Mouse (Mus musculus) kidney, embryonic 14.5 days (tissue): ENCODE data around the gene Gpx5. TPM values are rescaled to one million over a fixed set of nuclear protein-coding genes. Genes with fewer than 3 reads are reported as not detected.
A peak's percentile ranks its signal among the peaks of the same experiment; 100 is the strongest.

Experiments
- ATAC-seq: fragments of 200-750 bp; cut with Nextera tagmentation; 2 replicates; pipeline ENCODE4 v1.8.0; 2017; ENCODE audit warnings: moderate number of reproducible peaks, mild to moderate bottlenecking, moderate TSS enrichment, moderate library complexity; ENCODE audit not compliant: low FRiP score, low TSS enrichment
- H3K27ac ChIP-seq: fragments of 300-500 bp; sonication (generic); 2 replicates; pipeline ENCODE4 v1.5.1; 2014; ENCODE audit warnings: low read depth, mild to moderate bottlenecking, low read length, moderate library complexity, mixed read lengths
- H3K27me3 ChIP-seq: fragments of 300-500 bp; sonication (generic); 2 replicates; pipeline ENCODE4 v1.6.1; 2014; ENCODE audit warnings: mild to moderate bottlenecking, low read length; ENCODE audit not compliant: control insufficient read depth, insufficient read depth
- H3K36me3 ChIP-seq: fragments of 300-500 bp; sonication (generic); 2 replicates; pipeline ENCODE4 v1.6.1; 2014; ENCODE audit warnings: low read length, mixed read lengths; ENCODE audit not compliant: control insufficient read depth, insufficient read depth
- H3K4me1 ChIP-seq: fragments of 300-500 bp; sonication (generic); 2 replicates; pipeline ENCODE4 v1.6.1; 2014; ENCODE audit warnings: low read length, mixed read lengths; ENCODE audit not compliant: control insufficient read depth, insufficient read depth
- H3K4me2 ChIP-seq: fragments of 300-500 bp; sonication (generic); replicated peaks from 2 replicates; pipeline ENCODE4 v1.6.1; 2014; ENCODE audit warnings: low read depth, mild to moderate bottlenecking, low read length
- H3K4me3 ChIP-seq: fragments of 300-500 bp; sonication (generic); 2 replicates; pipeline ENCODE4 v1.5.1; 2014; ENCODE audit warnings: mild to moderate bottlenecking, low read length
- H3K9ac ChIP-seq: fragments of 300-500 bp; sonication (generic); 2 replicates; pipeline ENCODE4 v1.6.1; 2014; ENCODE audit warnings: low read depth, mild to moderate bottlenecking, low read length, moderate library complexity
- H3K9me3 ChIP-seq: fragments of 300-500 bp; sonication (generic); 2 replicates; pipeline ENCODE4 v1.6.1; 2016; ENCODE audit warnings: low read length; ENCODE audit not compliant: control insufficient read depth
- WGBS: fragments of 180-500 bp; shearing (Covaris S2); extraction: QIAGEN DNeasy Blood & Tissue Kit; methylation state at CpG from one replicate; pipeline ENCODE4 v1.1.7; 2014; 5-methylcytosine and 5-hydroxymethylcytosine counted together
- polyA plus RNA-seq: library from polyadenylated mRNA; unstranded; fragments of >200 nt; fragmentation: Nextera tagmentation; extraction: Ambion mirVana; gene quantifications from 2 replicates; pipeline ENCODE4 v1.2.1, GENCODE M21; 2014

The Gpx5 gene
- not detected in 2 replicates for polyA plus RNA-seq

DNA sequence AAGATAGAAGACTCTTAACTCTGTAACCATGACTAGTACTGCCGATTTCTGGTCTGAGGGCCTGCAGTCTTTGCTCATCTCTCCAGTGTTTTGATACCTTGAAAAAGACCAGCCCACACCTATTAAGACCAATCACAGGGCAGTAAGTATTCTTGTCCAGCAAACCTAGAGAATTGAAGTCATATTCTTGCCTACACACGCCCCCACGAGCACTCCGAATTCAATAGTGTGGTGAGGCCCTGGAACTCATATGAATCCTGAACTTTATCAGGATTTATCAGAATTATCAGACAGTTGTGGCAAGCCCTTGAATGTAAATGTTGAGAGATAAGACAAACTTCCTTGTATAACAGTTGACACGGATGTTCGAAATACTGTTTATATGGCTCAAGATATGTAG, at the start of gene Gpx5:
TSS of gene Gpx5 (minus strand) at position 101 of the 400 bp plus-strand sequence.
- H3K27me3 ChIP-seq: no peaks in the 10 kb centered on the region
- no peak within 1 kb of the TSS for H3K4me3 ChIP-seq
- H3K4me2 ChIP-seq: no peak within 1 kb of the TSS
- ATAC-seq: no peak
- no peak within 1 kb of the TSS for H3K9ac ChIP-seq
- no peaks in the 10 kb centered on the region for H3K4me1 ChIP-seq
- H3K9me3 ChIP-seq: no peaks in the 10 kb centered on the region
- no peak within 1 kb of the TSS for H3K27ac ChIP-seq
- 93% methylated on average over 6 of the region's 6 CpGs for WGBS
- H3K36me3 ChIP-seq: no peaks in the 10 kb centered on the region

DNA sequence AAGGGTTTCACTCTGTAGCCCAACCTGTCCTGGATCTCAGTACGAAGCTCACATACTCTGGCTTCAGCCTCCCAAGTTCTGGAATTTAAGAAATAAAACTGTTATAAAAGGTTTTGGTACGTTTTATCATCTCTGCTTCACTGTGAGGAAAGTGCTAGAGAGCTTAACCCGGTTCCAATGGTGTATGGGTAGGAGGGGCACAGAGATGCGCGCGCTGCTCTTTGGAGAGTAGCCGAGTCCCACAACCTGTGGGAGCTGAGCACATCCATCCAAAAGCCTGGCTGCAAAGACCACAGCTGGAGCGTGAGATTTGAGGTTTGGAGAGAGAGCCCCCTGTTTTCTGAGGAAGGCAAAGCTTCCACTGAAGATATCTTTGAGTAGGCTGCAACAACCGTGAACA, 34.9 kb upstream of the Gpx5 start:
- Histone ChIP-seq H3K4me1 (no peaks in the 10 kb centered on the region), H3K27ac (no peak overlapping the region), H3K9ac (no peak overlapping the region), H3K9me3 (no peaks in the 10 kb centered on the region), H3K4me3 (peak overlapping the region; percentile 41), H3K27me3 (no peaks in the 10 kb centered on the region), H3K36me3 (no peaks in the 10 kb centered on the region), H3K4me2 (peak overlapping the region; percentile 69)
- peak; percentile 71 for ATAC-seq
- WGBS: under 1% methylated on average over 9 of the region's 9 CpGs

DNA sequence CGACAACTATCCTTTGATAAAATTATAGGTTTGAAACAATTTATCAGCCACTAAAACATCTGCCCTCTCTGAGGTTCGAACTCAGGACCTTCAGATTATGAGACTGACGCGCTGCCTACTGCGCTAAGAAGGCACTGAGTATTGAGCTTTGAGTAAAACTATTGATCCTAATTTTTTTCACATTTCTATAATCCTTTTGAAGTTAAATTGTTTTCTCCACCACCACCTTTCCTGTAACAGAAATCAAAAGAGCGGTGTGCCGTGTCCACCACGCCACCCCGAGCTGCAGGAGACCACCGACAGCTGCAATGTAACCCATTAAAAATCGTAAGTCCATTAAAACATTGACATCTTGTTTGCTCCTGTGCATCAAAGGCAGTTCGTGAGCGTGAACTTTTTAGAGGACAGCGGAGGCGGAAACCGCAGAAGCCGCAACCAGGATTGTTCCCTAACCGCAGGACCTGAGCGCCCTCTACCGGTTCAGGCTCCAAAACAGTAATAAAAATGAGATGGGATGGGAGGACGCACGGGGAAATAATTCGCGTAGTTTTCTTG, 34.2 kb upstream of the Gpx5 start:
- H3K4me1 ChIP-seq: no peaks in the 10 kb centered on the region
- no peaks in the 10 kb centered on the region for H3K27me3 ChIP-seq
- no peaks in the 10 kb centered on the region for H3K36me3 ChIP-seq
- no peaks in the 10 kb centered on the region for H3K9me3 ChIP-seq
- peak overlapping the region; percentile 69 for H3K4me2 ChIP-seq
- H3K9ac ChIP-seq: peak overlapping the region; percentile 18; the same call in 1 of the 2 replicates
- WGBS: under 1% methylated on average over 24 of the region's 24 CpGs
- H3K27ac ChIP-seq: no peak overlapping the region
- peak; percentile 71 for ATAC-seq
- peak overlapping the region; percentile 41 for H3K4me3 ChIP-seq

DNA sequence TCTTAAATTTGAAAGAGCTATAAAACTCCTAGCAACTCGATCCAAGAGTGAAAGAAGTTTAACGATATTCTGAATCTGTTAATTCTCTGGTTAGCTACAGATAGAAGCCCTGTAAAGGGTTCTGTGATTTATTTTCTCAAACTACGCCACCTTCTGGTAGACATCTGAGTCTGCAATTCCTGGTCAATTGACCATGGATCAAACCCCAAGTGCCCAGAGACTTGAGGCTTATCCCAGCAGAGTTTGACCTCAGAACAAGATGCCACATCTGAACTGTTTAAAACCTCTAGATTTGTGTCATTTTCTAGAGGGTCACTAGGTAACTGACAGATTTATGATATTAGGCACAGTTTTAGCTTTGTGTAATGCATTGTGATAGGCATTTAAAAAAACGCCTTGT, 33.7 kb upstream of the Gpx5 start:
- 3% methylated on average over 4 of the region's 4 CpGs for WGBS
- ATAC-seq: peak; percentile 47; the same call in 1 of the 2 replicates
- H3K4me3 ChIP-seq: peak overlapping the region; percentile 41

DNA sequence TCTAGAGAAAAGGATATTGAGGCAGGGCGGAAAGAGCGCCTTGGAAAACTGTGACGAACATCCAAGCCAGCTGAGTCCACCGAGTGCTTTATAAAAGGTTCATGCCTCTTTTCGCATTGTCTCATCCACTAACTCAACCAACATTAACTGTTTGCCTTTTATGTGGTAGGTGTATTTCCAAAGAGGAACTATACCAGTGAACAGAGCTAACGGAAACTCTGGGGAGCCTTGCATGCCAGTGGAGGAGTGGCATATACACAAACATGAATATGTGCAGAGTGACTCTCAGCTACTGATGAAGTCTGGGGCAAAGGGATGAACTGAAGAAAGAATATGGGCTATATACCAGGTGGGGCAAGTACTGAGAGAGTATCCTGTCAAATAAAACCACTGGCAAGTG, 30.9 kb upstream of the Gpx5 start:
- peak overlapping the region; percentile 48 for H3K4me2 ChIP-seq
- H3K9ac ChIP-seq: no peak overlapping the region
- H3K9me3 ChIP-seq: no peaks in the 10 kb centered on the region
- no peaks in the 10 kb centered on the region for H3K4me1 ChIP-seq
- ATAC-seq: no peak
- no peaks in the 10 kb centered on the region for H3K36me3 ChIP-seq
- H3K27ac ChIP-seq: no peak overlapping the region
- no peaks in the 10 kb centered on the region for H3K27me3 ChIP-seq
- peak overlapping the region; percentile 35; the same call in 1 of the 2 replicates for H3K4me3 ChIP-seq
- WGBS: 61% methylated on average over 6 of the region's 6 CpGs

More for the DNA sequence above, 33.7 kb upstream of the Gpx5 start:
- no peaks in the 10 kb centered on the region for H3K9me3 ChIP-seq
- no peaks in the 10 kb centered on the region for H3K4me1 ChIP-seq
- H3K4me2 ChIP-seq: peak overlapping the region; percentile 69
- H3K27ac ChIP-seq: no peak overlapping the region
- no peaks in the 10 kb centered on the region for H3K27me3 ChIP-seq
- H3K9ac ChIP-seq: no peak overlapping the region
- no peaks in the 10 kb centered on the region for H3K36me3 ChIP-seq

DNA sequence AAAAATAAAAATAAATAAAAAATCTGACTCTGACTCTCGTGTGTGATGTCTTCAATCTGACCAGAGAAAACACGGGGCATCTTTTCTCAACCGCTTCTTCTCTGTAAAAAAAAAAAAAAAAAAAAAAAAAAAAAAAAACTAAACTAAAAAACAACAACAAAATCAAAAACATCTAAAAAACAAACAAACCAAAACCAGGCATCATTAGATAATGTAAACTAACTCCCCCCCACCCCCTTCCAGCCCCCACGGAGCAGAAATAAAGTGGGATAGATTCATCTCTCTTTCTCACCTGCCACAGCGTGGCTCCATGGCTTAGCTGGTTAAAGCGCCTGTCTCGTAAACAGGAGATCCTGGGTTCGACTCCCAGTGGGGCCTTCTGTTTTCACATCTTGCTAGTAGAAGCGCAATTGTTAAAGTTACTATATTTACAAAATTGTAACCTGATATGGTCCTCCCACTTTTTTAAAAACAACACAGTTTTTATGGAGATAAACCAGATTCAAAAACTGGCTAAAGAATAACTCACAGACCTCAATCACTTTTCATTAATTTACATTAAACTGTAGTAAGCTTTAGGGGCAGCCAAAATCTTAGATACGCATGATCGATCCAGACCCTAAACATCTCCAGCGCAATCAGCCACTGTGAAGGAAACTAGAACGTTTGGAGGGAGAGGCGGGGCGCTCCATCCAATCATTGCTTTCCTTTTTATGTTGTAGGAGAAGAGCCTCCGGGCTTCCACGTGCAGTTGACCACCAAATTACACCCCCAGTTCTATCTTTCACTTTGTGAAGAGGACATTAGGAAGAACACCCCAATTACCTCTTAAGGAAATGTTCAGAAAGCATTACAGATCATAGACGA, 30.2 kb upstream of the Gpx5 start:
- H3K27ac ChIP-seq: no peak overlapping the region
- no peak for ATAC-seq
- no peaks in the 10 kb centered on the region for H3K4me1 ChIP-seq
- H3K36me3 ChIP-seq: no peaks in the 10 kb centered on the region
- H3K4me3 ChIP-seq: peak overlapping the region; percentile 35
- peak overlapping the region; percentile 48 for H3K4me2 ChIP-seq
- 16% methylated on average over 18 of the region's 18 CpGs for WGBS
- no peak overlapping the region for H3K9ac ChIP-seq
- no peaks in the 10 kb centered on the region for H3K27me3 ChIP-seq
- H3K9me3 ChIP-seq: no peaks in the 10 kb centered on the region

DNA sequence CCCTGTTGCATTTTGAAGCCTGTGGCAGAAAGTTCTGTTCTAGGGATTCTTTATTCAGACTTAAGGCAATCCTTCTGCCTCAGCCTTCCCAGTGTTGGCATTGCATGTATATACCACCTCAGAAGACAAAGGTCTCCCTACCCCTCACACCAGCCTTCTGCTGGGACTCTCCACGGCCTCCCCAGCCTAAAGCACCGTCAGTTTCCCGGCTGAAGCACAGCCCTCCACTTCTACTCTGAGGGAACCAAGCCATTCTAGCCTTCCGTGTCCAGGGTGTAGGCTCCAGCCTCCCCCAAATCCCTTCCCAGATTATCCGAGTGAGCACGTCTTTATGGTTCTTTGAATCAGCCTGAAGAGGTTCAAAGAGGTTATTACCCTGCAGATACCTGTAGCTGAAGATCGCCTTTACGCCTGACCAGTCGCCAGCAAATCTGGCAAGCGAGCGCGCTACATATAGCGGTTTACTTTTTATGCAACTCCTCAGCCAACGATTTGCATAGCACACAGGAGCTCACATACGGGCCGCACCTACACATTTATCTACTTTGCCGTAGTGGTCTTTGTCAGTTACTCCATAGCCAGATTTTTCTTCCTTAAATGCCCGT, 29.5 kb upstream of the Gpx5 start:
- 5% methylated on average over 18 of the region's 18 CpGs for WGBS
- Histone ChIP-seq H3K27me3 (no peaks in the 10 kb centered on the region), H3K36me3 (no peaks in the 10 kb centered on the region), H3K9me3 (no peaks in the 10 kb centered on the region), H3K4me3 (peak overlapping the region; percentile 35), H3K27ac (no peak overlapping the region), H3K9ac (no peak overlapping the region), H3K4me2 (peak overlapping the region; percentile 48), H3K4me1 (no peaks in the 10 kb centered on the region)
- no peak for ATAC-seq

DNA sequence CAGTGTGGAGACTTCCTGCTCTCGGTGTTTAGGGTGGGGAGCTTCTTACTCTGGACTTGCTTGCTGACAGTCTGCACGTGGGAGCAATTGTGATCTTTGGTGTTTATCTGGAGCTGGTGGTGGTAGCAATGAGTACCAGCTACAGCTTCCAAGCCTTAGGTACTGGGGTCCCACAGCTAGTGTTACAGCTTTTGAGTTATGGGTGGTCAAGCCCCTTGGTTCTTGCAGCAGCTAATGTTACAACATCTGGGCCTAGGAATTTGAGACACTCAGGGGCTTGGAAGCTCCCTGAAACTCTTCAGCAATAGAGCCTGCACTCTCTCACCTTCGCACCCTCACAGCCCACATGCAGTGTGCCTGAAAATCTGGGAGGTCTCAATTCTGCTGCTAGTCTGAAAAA, 27.7 kb upstream of the Gpx5 start:
- no peak overlapping the region for H3K27ac ChIP-seq
- H3K4me3 ChIP-seq: no peak overlapping the region
- 34% methylated on average over 3 of the region's 3 CpGs for WGBS
- H3K27me3 ChIP-seq: no peaks in the 10 kb centered on the region
- no peak overlapping the region for H3K4me2 ChIP-seq
- no peaks in the 10 kb centered on the region for H3K4me1 ChIP-seq
- no peak overlapping the region for H3K9ac ChIP-seq
- H3K36me3 ChIP-seq: no peaks in the 10 kb centered on the region
- H3K9me3 ChIP-seq: no peaks in the 10 kb centered on the region
- peak; percentile 47; the same call in 1 of the 2 replicates for ATAC-seq

DNA sequence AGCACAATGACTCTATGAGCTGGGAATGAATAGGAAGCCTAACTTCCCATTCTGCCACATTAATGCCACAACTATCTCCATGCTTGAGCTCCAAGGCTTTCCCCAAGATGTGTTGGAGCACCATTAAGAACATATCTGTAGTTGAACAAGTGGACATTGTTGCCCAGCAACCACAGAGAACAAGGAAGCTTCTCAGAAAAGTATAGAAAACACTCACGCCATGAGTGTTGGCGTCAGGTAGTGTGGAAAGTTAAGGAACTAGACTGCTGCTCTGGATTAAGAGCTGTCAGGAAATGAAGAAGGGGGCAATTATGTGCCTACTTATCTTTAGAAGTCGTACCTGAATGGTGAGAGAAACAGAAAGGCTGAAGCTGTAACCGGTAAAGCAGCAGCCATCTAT, 21.4 kb upstream of the Gpx5 start:
- whole genome bisulfite sequencing: 89% methylated on average over 4 of the region's 4 CpGs
- no peak for ATAC-seq
- no peak overlapping the region for H3K9ac ChIP-seq
- H3K4me3 ChIP-seq: no peak overlapping the region
- no peak overlapping the region for H3K4me2 ChIP-seq
- no peaks in the 10 kb centered on the region for H3K9me3 ChIP-seq
- H3K27me3 ChIP-seq: no peaks in the 10 kb centered on the region
- H3K27ac ChIP-seq: no peak overlapping the region
- H3K4me1 ChIP-seq: peaks cover 3% of the 10 kb centered on the region; the same call in 1 of the 2 replicates
- H3K36me3 ChIP-seq: no peaks in the 10 kb centered on the region
